Mouse (Mus musculus): ENCODE data around the gene Olfr1393. TPM values are rescaled to one million over a fixed set of nuclear protein-coding genes. Genes with fewer than 3 reads are reported as not detected.

Olfr1393 gene
- polyA plus RNA-seq, 1 experiment: not detected

GRCm38 (mm10) chr11:49243727-49244594 is 34.1 kb upstream of the Olfr1393 start, which contains the start of gene Mgat1:
Gene Mgat1, plus strand, starts transcription at chr11:49244191.
- H3K27ac ChIP-seq (ENCODE audit: insufficient read depth, low read depth, low read length): peak within 1 kb of the TSS; percentile 83
- H3K4me3 ChIP-seq (ENCODE audit: insufficient read depth, low read depth, low read length): peak within 1 kb of the TSS; percentile 86
- H3K4me1 ChIP-seq (ENCODE audit: control insufficient read depth, insufficient read depth, low read length): peaks cover 10% of the 10 kb centered on the region
- peak; percentile 19; the same call in 1 of the 2 replicates for TF ChIP-seq POLR2A (IDR thresholded peaks at IDR 0.05; ENCODE audit: insufficient read depth, low read depth, low read length)
- TF ChIP-seq CTCF (IDR thresholded peaks at IDR 0.05; ENCODE audit: insufficient read depth, low read depth, low read length): no peak
- WGBS: under 1% methylated on average over 60 of the region's 60 CpGs

DNA sequence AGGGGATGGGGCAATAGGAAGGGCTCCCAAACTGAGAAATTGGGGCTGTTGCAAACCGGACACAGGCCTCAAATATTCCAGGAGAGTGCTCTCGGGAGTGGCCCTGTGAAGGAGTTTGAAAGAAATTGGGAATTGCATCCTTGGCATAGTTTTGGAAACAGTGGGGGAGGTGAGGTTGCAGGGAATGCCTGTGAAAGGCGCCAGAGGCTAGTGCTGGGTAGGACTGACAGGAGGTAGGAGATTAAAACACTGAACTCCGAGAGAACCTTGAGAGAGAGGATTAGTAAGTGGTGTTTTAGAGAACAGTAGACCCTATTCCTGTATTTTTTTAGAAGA is 33.5 kb upstream of the Olfr1393 start:
- Histone ChIP-seq H3K27ac (ENCODE audit: insufficient read depth, low read depth, low read length) (no peak overlapping the region; the same call in 1 of the 2 replicates), H3K4me3 (ENCODE audit: insufficient read depth, low read depth, low read length) (peak overlapping the region; percentile 86), H3K4me1 (ENCODE audit: control insufficient read depth, insufficient read depth, low read length) (peaks cover 13% of the 10 kb centered on the region)
- TF ChIP-seq POLR2A (IDR thresholded peaks at IDR 0.05; ENCODE audit: insufficient read depth, low read depth, low read length): no peak
- TF ChIP-seq CTCF (IDR thresholded peaks at IDR 0.05; ENCODE audit: insufficient read depth, low read depth, low read length): no peak
- WGBS: 2% methylated on average over 4 of the region's 4 CpGs

DNA sequence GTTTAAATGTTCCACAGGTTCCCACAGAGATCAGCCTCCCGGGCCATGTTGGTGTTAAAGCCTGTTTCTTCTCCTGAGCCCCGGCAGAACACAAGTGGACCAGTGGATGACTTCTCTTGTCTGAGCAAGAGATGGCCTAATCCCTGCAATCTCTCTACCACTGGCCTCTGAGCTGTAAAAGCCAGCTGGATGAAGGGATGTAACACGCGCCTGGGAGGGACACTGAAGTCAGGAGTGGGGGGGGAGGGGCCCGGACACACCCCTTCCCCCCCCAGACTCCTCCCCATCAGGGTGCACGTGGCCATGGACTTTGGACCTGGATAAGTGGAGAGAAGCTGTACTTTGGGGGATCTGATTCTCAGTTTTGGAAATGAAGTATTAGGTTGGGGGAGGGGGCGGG is 32.9 kb upstream of the Olfr1393 start:
- TF ChIP-seq POLR2A (IDR thresholded peaks at IDR 0.05; ENCODE audit: insufficient read depth, low read depth, low read length) (no peak), CTCF (IDR thresholded peaks at IDR 0.05; ENCODE audit: insufficient read depth, low read depth, low read length) (no peak)
- no peak overlapping the region for H3K27ac ChIP-seq (ENCODE audit: insufficient read depth, low read depth, low read length)
- peaks cover 15% of the 10 kb centered on the region for H3K4me1 ChIP-seq (ENCODE audit: control insufficient read depth, insufficient read depth, low read length)
- 30% methylated on average over 7 of the region's 7 CpGs for WGBS
- no peak overlapping the region for H3K4me3 ChIP-seq (ENCODE audit: insufficient read depth, low read depth, low read length)

- WGBS: 44% methylated on average over 12 of the region's 12 CpGs
- H3K4me3 ChIP-seq (ENCODE audit: insufficient read depth, low read depth, low read length): no peak overlapping the region
These were observed 32.3 kb upstream of the Olfr1393 start for GRCm38 (mm10) chr11:49245634-49246415.

DNA sequence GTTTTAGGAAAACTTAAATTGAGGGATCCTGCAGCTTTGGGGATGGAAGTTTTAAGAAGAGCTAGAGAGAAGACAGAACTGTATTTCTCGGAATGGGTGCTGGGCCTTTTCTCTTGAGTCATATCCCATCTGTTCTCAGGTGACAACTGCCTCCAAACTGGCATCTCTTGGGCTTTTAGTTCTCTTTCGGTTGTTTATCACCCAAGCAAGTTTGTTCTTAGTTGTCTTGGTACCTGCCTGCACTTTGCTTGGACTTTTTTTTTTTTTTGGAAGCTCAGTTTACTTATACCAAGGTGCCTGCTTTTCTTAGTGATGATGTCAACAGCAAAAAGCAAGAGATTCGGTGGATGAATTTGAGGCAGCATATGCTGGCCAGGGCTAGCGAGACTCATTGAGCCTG is 31.6 kb upstream of the Olfr1393 start:
- Histone ChIP-seq H3K27ac (ENCODE audit: insufficient read depth, low read depth, low read length) (no peak overlapping the region), H3K4me3 (ENCODE audit: insufficient read depth, low read depth, low read length) (no peak overlapping the region), H3K4me1 (ENCODE audit: control insufficient read depth, insufficient read depth, low read length) (peaks cover 21% of the 10 kb centered on the region)
- TF ChIP-seq CTCF (IDR thresholded peaks at IDR 0.05; ENCODE audit: insufficient read depth, low read depth, low read length) (no peak), POLR2A (IDR thresholded peaks at IDR 0.05; ENCODE audit: insufficient read depth, low read depth, low read length) (no peak)
- WGBS: 86% methylated on average over 4 of the region's 4 CpGs

More at GRCm38 (mm10) chr11:49245634-49246415, 32.3 kb upstream of the Olfr1393 start:
- no peak overlapping the region for H3K27ac ChIP-seq (ENCODE audit: insufficient read depth, low read depth, low read length)
- TF ChIP-seq CTCF (IDR thresholded peaks at IDR 0.05; ENCODE audit: insufficient read depth, low read depth, low read length) (no peak), POLR2A (IDR thresholded peaks at IDR 0.05; ENCODE audit: insufficient read depth, low read depth, low read length) (no peak)
- peaks cover 20% of the 10 kb centered on the region for H3K4me1 ChIP-seq (ENCODE audit: control insufficient read depth, insufficient read depth, low read length)

- Histone ChIP-seq H3K4me1 (ENCODE audit: control insufficient read depth, insufficient read depth, low read length) (peaks cover 21% of the 10 kb centered on the region), H3K4me3 (ENCODE audit: insufficient read depth, low read depth, low read length) (no peak overlapping the region), H3K27ac (ENCODE audit: insufficient read depth, low read depth, low read length) (no peak overlapping the region)
- TF ChIP-seq POLR2A (IDR thresholded peaks at IDR 0.05; ENCODE audit: insufficient read depth, low read depth, low read length) (no peak), CTCF (IDR thresholded peaks at IDR 0.05; ENCODE audit: insufficient read depth, low read depth, low read length) (no peak)
- 91% methylated on average over 2 of the region's 2 CpGs for WGBS
These were observed 30.8 kb upstream of the Olfr1393 start for GRCm38 (mm10) chr11:49247255-49247654.

DNA sequence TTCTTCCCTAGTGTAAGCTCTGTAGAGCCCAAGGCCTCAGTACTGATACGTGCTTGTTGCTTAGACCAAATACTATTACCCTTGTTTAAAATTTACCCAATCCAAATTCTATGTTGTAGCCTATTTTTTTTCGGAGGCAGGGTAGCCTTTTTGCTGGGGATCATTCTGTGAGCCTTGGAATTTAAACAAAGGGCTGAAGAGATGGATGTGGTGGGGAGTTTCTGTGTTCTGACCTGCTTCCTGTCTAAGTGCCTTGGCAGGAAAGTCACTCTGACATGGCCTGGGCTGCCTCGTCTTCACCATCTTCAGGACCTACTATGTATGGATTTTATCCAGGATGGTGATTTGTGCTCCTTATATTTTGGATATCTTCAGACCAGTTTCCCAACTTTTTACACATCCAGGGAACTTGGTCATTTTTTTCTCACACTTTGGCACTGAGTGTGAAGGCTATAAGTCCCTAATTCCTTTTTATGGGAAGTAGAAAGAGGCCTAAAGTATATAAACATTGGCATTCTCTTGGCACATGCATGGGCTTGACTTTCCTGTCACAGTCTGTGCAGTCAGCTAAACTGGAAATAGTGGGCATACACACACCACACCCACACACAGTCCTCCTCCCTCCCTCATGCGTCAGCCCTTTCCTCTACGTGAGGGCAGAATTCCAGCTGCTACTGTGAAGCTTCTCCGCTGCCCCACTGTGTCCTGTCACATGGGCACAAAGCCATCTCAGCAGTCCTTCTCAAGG is 29.7 kb upstream of the Olfr1393 start:
- no peak overlapping the region for H3K27ac ChIP-seq (ENCODE audit: insufficient read depth, low read depth, low read length)
- no peak for TF ChIP-seq POLR2A (IDR thresholded peaks at IDR 0.05; ENCODE audit: insufficient read depth, low read depth, low read length)
- TF ChIP-seq CTCF (IDR thresholded peaks at IDR 0.05; ENCODE audit: insufficient read depth, low read depth, low read length): no peak
- 59% methylated on average over 6 of the region's 6 CpGs for whole genome bisulfite sequencing
- peaks cover 21% of the 10 kb centered on the region for H3K4me1 ChIP-seq (ENCODE audit: control insufficient read depth, insufficient read depth, low read length)
- no peak overlapping the region for H3K4me3 ChIP-seq (ENCODE audit: insufficient read depth, low read depth, low read length)

- TF ChIP-seq CTCF (IDR thresholded peaks at IDR 0.05; ENCODE audit: insufficient read depth, low read depth, low read length) (no peak), POLR2A (IDR thresholded peaks at IDR 0.05; ENCODE audit: insufficient read depth, low read depth, low read length) (no peak)
- H3K27ac ChIP-seq (ENCODE audit: insufficient read depth, low read depth, low read length): no peak overlapping the region
- peaks cover 21% of the 10 kb centered on the region for H3K4me1 ChIP-seq (ENCODE audit: control insufficient read depth, insufficient read depth, low read length)
- WGBS: 77% methylated on average over 6 of the region's 6 CpGs
- no peak overlapping the region for H3K4me3 ChIP-seq (ENCODE audit: insufficient read depth, low read depth, low read length)
These were observed 29.0 kb upstream of the Olfr1393 start for GRCm38 (mm10) chr11:49248974-49249700.
